Mouse (Mus musculus) ES-E14 (cell line): ENCODE data around the gene Oxsr1.

Source experiments
- CHD2 ChIP-seq: IDR thresholded peaks from 2 replicates; pipeline ENCODE4 v1.6.1; 2014; ENCODE audit warnings: mild to moderate bottlenecking, low read depth, low read length, inconsistent platforms
- MAFK ChIP-seq: IDR thresholded peaks from 2 replicates; pipeline ENCODE4 v1.6.1; 2014; ENCODE audit warnings: mild to moderate bottlenecking, low read depth, low read length, inconsistent platforms; ENCODE audit not compliant: insufficient read depth
- ZC3H11A ChIP-seq: IDR thresholded peaks from 2 replicates; pipeline ENCODE4 v1.6.1; 2012; ENCODE audit warnings: low read depth, mild to moderate bottlenecking, inconsistent platforms, low read length, borderline replicate concordance
- ZNF384 ChIP-seq: IDR thresholded peaks from 2 replicates; pipeline ENCODE4 v1.6.1; 2012; ENCODE audit warnings: low read depth, low read length, inconsistent platforms

GRCm38 (mm10) chr9:119365284-119365683, 43.1 kb upstream of the Oxsr1 start, which contains the start of gene Slc22a14:
- TF ChIP-seq ZNF384 (no peak), CHD2 (no peak), MAFK (no peak), ZC3H11A (no peak)
